Mouse (Mus musculus): ENCODE results near the gene Lhcgr.
"Not testable (repeated sequence)": the region's sequence is repeated elsewhere in the genome, so short reads cannot be mapped to it uniquely, and the experiment has no call there.

The Lhcgr gene

DNA sequence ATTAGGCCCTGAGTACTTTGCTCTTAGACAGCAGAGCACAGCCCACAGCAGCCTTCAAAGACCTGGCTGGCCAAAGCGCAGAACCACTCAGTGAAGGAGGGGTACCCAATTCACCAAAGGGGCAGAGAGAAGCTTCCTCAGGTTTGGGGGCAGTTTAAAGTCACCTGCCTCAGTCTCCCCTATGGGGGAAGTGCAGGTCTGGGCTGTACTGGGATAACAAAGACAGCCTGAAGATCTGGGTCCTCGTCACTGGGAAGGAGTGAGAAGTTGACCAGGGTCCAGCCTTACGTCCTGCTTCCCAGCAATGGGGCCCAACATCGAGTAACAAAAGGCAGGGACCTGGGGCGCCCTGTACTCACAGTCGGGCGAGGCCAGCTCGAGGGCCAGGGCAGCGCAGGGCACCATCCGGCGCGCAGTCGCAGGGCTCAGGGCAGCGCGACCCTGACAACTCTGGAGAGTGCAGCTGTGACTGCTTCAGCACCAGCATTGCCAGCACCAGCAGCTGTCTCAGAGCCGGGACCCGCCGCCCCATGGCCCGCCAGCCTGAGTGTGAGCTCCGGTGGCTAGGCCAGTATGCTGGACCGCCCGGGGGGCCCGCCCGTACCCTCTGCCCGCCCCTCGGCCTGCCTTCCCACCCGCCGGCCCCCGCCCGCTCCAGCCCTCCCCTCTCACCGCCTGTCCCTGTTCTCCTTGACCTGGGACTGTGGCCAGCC lies at the start of gene Lhcgr:
Gene Lhcgr (minus strand): TSS at position 551 of the 713 bp plus-strand sequence.
- DNase-seq (ENCODE audit: low spot score in 2 of 2): no peak

DNA sequence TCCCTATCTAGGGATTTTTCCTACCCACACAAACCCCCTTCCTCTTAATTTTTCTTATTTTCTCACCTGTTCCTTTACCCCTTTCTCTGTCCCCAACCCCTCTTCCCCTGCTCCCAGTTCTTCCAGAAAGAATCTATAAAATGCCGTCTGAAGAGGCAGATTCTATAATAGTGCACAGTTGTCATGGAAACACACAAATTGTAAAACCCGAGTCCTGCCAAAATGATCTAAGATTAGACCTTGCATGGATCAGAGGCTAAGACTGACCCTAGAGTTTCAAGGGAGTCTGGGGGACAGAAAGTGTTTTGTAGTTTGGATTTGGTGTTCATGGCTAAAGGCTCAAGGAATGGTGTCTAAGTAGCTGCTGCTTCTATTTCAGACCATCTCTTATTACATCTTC lies 25.8 kb upstream of the Lhcgr start:
- DNase-seq (ENCODE audit: low spot score in 2 of 2): no peak

DNA sequence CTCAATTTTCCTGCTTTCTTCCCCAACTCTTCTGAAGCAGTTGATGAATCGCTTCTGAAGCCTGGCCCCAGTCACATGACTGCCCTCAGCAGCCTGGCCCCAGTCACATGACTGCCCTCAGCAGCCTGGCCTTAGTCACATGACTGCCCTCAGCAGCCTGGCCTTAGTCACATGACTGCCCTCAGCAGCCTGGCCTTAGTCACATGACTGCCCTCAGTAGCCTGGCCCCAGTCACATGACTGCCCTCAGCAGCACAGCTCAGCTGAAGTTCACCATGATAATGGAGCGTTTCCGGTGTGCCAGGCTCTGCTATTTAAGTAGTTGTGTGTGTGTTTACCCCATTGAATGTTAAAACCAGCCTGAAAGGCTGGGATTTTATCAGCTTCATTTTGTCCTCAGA lies 21.2 kb upstream of the Lhcgr start:
- not testable (repeated sequence) for DNase-seq (ENCODE audit: low spot score in 2 of 2)

DNA sequence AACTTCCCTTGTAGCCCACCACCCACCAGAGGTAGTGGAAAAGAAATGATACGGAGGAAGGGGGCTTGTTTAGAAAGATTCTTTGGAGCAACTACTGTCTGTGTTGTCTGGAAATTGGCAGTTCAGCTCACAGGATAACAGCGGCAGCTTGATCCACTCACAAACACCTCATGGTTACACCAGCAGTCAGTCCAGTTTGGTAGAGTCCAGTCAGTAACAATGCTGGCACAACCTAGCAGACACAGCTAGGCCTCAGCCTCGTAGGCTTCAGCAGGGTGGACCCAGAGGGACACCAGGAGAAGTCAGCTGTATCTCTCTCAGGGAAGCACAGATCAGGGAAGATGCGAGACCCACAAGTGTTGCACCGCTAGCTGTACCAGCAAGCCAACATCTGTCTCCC lies 19.0 kb upstream of the Lhcgr start:
- DNase-seq (ENCODE audit: low spot score in 2 of 2): no peak

- no peak for DNase-seq (ENCODE audit: low spot score in 2 of 2)
Observed at GRCm38 (mm10) chr17:88806421-88806820, 14.6 kb upstream of the Lhcgr start.

DNA sequence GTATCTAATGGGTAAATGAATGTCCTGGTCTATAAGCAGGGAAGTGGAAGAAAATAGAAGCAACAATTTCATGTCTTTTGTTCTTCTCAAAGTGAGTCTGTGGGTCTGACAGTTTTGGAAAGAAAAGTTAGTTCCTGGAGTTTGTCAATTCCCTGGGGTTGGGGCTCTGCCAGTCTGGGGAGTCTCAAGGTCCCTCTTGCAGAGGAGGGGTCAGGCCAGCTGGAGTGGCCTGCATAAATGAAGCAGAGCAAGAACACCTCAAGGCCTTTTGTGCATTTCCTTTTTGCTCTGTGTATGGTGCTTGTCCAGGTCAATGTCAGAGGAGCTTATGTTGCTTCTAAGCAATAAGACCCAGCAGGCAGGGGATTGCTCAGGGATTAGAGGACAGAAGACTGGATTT lies 11.7 kb upstream of the Lhcgr start:
- no peak for DNase-seq (ENCODE audit: low spot score in 2 of 2)

DNA sequence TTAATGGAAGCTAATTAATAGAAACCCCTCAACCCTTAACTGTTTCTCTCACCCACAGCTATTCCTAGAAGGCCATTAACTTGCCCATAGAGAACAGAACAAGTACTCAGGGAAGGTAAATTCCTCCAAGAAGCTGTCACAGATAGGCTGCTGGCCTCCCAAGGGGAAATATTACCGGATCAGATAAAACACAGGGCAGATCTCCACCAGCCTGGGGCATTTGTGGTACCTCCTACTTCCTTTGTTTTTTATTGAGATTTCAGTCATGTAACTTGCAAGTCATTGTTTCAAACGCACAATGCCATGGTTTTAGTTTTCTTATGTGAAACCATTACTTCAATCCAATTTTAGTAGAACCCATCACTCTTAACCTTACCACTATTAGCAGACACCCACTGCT lies 1.1 kb downstream of the Lhcgr start:
- DNase-seq (ENCODE audit: low spot score in 2 of 2): no peak

DNA sequence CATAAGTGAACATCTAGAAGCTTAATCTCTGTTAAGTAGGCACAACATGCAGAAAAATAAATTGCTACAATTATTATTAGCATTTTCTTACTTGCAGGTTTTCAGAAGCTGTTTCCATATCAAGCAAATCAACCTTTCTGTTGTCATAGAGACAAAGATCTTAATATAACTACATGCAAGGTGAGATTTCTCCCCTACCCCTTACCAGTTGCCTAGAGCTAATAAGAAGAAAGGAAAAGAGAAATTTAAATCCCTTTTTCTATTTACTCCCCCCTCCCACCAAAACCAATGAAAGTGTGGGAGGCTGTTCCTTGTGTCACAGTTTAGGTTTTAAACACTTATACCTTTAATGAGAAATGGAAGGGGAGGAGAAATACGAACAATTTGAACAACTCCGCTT lies 3.4 kb downstream of the Lhcgr start:
- DNase-seq (ENCODE audit: low spot score in 2 of 2): no peak

DNA sequence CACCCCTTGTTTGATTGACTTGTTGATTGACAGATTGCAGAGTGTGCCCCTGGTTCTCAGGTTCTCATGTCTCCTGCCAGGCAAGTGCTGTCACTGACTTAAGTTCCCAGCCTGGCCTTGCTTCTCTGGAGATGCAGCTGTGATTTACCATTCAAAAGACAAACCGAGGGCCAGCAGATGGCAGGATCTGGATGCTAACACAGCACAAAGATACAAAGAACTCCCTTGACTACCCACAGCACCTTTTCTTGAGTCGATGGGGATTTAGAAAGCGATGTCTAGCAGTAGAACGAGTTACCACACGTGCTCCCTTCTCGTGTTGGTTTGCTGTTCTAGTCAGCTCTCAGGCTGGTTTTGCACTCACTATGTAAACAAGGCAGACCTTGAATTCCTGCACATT lies 4.9 kb downstream of the Lhcgr start:
- no peak for DNase-seq (ENCODE audit: low spot score in 2 of 2)

- DNase-seq (ENCODE audit: low spot score in 2 of 2): no peak
Observed at GRCm38 (mm10) chr17:88786385-88786784, 5.4 kb downstream of the Lhcgr start.

DNA sequence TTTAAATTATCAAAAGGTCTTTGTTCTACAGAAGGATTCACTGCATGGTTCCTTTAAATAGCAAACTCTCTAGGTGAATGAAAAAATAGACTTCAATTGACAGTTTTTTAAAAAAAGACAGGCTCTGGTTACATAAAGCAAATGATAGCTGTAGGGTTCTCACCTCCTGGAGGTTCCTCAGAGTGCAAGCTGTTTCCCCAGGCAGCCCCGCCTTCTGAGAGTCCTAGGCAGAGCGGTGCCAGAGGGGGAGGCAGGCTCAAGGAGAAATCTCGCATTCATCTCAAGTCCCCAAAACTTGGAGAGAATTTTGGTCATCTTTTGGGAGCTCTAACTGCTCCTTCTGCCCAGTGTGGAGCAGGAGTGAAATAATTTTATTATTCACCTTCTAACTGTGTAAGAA lies 12.6 kb downstream of the Lhcgr start:
- DNase-seq (ENCODE audit: low spot score in 2 of 2): no peak

- no peak for DNase-seq (ENCODE audit: low spot score in 2 of 2)
Observed at GRCm38 (mm10) chr17:88774103-88774526, 17.7 kb downstream of the Lhcgr start.

- no peak for DNase-seq (ENCODE audit: low spot score in 2 of 2)
Observed at GRCm38 (mm10) chr17:88770081-88770480, 21.7 kb downstream of the Lhcgr start.

DNA sequence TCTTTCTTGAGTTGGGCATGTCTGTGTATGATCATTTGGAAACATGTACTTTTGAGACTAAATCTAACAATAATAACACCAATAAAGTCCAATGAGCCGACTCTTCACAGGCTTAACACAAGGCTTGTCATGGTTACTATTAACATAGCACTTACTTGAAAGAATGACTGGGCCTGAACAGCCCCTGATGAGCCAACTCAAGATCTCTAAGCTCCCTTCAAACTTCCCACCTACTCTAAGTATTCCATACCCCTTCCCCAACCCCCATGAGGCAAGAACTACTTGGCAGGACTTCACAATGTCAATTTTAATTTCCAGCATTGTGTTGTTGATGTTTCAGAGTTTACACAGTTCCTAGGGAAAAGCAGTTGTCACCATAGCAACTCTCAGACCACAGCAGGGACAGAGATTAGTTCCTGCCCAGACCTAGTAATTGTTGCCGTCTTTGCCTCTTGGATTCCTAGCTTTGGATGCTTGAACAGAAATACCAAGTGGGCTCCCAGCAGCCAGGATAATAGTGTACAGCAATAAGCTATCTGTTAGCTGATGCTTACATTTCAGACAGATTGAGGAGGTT lies 22.4 kb downstream of the Lhcgr start:
- no peak for DNase-seq (ENCODE audit: low spot score in 2 of 2)

- no peak for DNase-seq (ENCODE audit: low spot score in 2 of 2)
Observed at GRCm38 (mm10) chr17:88766857-88767256, 24.9 kb downstream of the Lhcgr start.

DNA sequence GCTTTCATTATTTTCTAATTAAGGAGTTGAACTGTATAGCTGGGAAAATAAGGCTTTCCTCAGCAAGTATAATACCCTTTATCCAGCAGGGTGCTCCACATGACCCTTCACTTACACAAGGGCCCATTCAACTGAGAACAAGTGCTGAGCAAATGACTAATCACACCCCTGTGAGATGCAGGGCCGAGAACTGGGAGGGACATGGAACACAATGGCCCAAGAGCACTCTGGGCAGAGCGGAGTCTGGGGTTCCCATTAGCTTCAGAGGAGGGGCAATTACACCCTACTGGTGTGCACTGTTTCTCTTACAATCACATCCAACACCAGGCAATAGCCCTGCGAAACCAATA lies 27.7 kb downstream of the Lhcgr start:
- no peak for DNase-seq (ENCODE audit: low spot score in 2 of 2)

DNA sequence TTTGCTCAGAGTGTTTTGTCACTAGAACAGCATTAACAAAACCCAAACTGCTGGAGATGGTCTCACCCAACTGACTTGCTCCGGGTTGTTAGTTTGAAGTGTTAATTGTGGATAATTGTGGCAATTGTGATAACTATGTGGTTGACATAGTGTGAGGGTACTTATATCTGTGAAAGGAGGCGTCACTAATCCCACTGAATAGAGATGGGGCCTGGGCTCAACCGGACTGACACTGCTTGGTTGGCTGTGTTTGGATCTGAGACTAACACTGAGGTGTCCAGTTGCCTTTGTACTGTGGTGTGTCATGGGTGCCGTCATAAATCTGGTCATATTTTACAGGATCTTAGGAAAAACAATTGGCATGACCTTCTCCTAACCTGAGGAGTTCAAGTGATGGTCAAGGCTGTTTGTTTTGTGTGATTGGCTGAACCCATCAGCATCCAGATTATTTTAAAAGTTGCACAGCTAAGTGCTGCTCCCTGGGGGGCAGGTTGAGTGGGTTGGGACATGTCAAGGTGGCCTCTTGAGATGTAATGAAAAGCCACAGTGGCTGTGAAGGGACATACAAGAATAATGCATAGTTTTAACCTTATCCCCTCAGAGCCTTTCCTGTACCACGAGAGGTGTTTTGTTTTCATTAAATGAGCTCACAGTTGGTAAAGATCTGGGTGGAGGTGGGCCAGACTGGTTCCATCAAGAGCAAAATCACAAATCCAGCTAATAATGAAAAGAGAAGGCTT lies 28.2 kb downstream of the Lhcgr start:
- DNase-seq (ENCODE audit: low spot score in 2 of 2): no peak

DNA sequence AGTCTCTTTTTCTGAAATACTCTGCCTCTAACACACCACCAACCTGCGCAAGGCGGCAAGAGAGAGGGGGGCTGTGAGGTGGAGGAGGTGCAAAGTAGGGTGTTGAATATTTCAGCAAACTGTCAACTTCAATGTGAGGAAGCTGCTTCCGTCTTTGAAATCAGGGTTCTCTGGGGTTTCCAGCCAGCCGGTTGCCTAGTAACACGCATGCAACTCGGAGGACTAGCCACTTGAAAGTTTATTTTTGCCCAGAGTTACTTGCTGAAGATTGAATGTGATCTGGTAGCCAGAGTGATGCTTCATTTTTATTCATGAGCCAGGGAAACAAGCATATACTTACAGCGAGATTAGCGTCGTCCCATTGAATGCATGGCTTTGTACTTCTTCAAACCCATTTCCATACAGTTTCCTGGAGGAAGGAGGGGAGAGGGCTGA lies 33.8 kb downstream of the Lhcgr start:
- DNase-seq (ENCODE audit: low spot score in 2 of 2): no peak

DNA sequence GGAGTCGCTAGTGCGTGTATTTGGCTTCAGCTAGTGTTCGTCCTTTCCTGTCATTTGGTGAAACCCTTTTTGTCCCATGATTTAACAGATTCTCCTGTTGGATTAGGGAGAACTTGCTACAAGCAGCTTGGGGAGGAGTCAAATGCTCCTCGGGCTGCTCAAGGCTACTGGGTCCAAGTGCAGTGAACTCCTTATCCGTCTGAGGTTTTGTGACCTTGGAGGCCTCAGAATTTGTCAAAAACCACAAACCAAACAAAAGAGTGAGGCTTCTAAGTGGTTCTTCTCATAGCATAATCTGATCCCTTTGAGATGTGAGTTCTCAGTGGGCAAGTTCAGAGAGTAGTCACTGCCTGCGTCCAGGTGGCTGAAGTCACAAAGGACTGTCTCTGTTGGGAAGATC lies 36.0 kb downstream of the Lhcgr start:
- no peak for DNase-seq (ENCODE audit: low spot score in 2 of 2)

- peak in 1 of 2 experiments; percentile 42 for DNase-seq (ENCODE audit: low spot score in 2 of 2)
Observed at GRCm38 (mm10) chr17:88753472-88753857, 38.3 kb downstream of the Lhcgr start.

DNA sequence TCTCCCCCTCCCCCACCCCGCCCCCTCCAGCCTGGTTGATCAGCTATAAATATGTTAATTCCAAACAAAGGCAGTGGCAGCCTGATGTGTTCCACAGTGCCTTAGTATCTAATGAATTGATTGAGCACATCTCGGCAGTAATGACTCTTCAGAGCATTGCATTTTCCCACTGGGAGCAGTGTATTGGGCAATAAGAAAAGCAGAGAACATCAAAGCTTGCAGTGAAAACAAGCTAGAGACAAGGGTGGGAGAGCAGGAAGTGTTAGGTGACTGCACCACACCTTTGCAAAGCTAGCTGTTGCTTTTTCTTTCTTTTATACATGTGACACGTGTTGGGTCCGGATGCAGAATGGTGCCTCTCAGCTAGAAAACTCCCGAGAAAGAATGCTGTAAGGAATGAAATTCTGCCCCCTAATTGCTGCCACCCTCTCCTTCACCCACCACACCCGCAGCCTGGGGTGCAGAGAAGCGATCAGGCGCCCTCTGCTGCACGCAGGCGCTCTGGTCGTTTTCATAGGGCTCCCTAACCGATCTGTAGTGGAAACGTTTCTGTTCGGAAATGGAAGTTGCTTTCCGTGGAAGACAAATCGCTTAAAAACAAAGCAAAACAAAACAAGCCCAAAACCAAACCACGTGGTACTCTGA lies 38.8 kb downstream of the Lhcgr start:
- peak in 1 of 2 experiments; percentile 51 for DNase-seq (ENCODE audit: low spot score in 2 of 2)

- no peak for DNase-seq (ENCODE audit: low spot score in 2 of 2)
Observed at GRCm38 (mm10) chr17:88749646-88750045, 42.1 kb downstream of the Lhcgr start.

GRCm38 (mm10) chr17:88706231-88706649 lies 85.5 kb downstream of the Lhcgr start:
- DNase-seq (ENCODE audit: low spot score in 2 of 2): no peak
